Mouse (Mus musculus): ENCODE results near the gene 1700037H04Rik. TPM values are rescaled to one million over a fixed set of nuclear protein-coding genes. Genes with fewer than 3 reads are reported as not detected.

Gene 1700037H04Rik
- polyA plus RNA-seq, 1 experiment from 2014 or later = 73.0 TPM

- no peak for ATAC-seq (ENCODE audit: insufficient read depth, low FRiP score)
- H3K4me1 ChIP-seq (ENCODE audit: control insufficient read depth, insufficient read depth, low read length) = peaks cover 10% of the 10 kb centered on the region
- no peak overlapping the region for H3K27ac ChIP-seq (ENCODE audit: low read length)
- H3K9me3 ChIP-seq (replicated peaks; ENCODE audit: control insufficient read depth, low read length) = no peaks in the 10 kb centered on the region
- H3K9ac ChIP-seq (ENCODE audit: low read length) = no peak overlapping the region
- H3K4me3 ChIP-seq (replicated peaks; ENCODE audit: low read length) = no peak overlapping the region
- no peak overlapping the region for H3K4me2 ChIP-seq (ENCODE audit: low read depth, low read length)
- WGBS = 91% methylated on average over 7 of the region's 7 CpGs
- H3K36me3 ChIP-seq (ENCODE audit: control insufficient read depth, insufficient read depth, low read length) = no peaks in the 10 kb centered on the region
- H3K27me3 ChIP-seq (ENCODE audit: control insufficient read depth, insufficient read depth, low read length) = no peaks in the 10 kb centered on the region
These were observed 2.9 kb downstream of the 1700037H04Rik start for GRCm38 (mm10) chr2:131156987-131157386.

GRCm38 (mm10) chr2:131154036-131154435 is 5.8 kb downstream of the 1700037H04Rik start:
- H3K36me3 ChIP-seq (ENCODE audit: control insufficient read depth, insufficient read depth, low read length) = peaks cover 4% of the 10 kb centered on the region; the same call in 1 of the 2 replicates
- H3K9me3 ChIP-seq (replicated peaks; ENCODE audit: control insufficient read depth, low read length) = no peaks in the 10 kb centered on the region
- peaks cover 3% of the 10 kb centered on the region for H3K4me1 ChIP-seq (ENCODE audit: control insufficient read depth, insufficient read depth, low read length)
- H3K4me2 ChIP-seq (ENCODE audit: low read depth, low read length) = no peak overlapping the region
- no peak overlapping the region for H3K9ac ChIP-seq (ENCODE audit: low read length)
- no peak overlapping the region for H3K4me3 ChIP-seq (replicated peaks; ENCODE audit: low read length)
- WGBS = 92% methylated on average over 4 of the region's 4 CpGs
- H3K27me3 ChIP-seq (ENCODE audit: control insufficient read depth, insufficient read depth, low read length) = no peaks in the 10 kb centered on the region
- ATAC-seq (ENCODE audit: insufficient read depth, low FRiP score) = no peak
- no peak overlapping the region for H3K27ac ChIP-seq (ENCODE audit: low read length)

GRCm38 (mm10) chr2:131152166-131152730 is 7.6 kb downstream of the 1700037H04Rik start:
- Histone ChIP-seq H3K9me3 (replicated peaks; ENCODE audit: control insufficient read depth, low read length) (no peaks in the 10 kb centered on the region), H3K27me3 (ENCODE audit: control insufficient read depth, insufficient read depth, low read length) (no peaks in the 10 kb centered on the region), H3K4me3 (replicated peaks; ENCODE audit: low read length) (no peak overlapping the region), H3K27ac (ENCODE audit: low read length) (no peak overlapping the region), H3K9ac (ENCODE audit: low read length) (no peak overlapping the region), H3K4me2 (ENCODE audit: low read depth, low read length) (no peak overlapping the region), H3K36me3 (ENCODE audit: control insufficient read depth, insufficient read depth, low read length) (peaks cover 9% of the 10 kb centered on the region), H3K4me1 (ENCODE audit: control insufficient read depth, insufficient read depth, low read length) (no peaks in the 10 kb centered on the region)
- no peak for ATAC-seq (ENCODE audit: insufficient read depth, low FRiP score)
- 87% methylated on average over 7 of the region's 7 CpGs for WGBS

GRCm38 (mm10) chr2:131149254-131149578 is 10.7 kb downstream of the 1700037H04Rik start:
- Histone ChIP-seq H3K4me2 (ENCODE audit: low read depth, low read length) (no peak overlapping the region), H3K4me1 (ENCODE audit: control insufficient read depth, insufficient read depth, low read length) (no peaks in the 10 kb centered on the region), H3K9me3 (replicated peaks; ENCODE audit: control insufficient read depth, low read length) (no peaks in the 10 kb centered on the region), H3K27me3 (ENCODE audit: control insufficient read depth, insufficient read depth, low read length) (no peaks in the 10 kb centered on the region), H3K4me3 (replicated peaks; ENCODE audit: low read length) (no peak overlapping the region), H3K36me3 (ENCODE audit: control insufficient read depth, insufficient read depth, low read length) (peaks cover 24% of the 10 kb centered on the region), H3K27ac (ENCODE audit: low read length) (no peak overlapping the region), H3K9ac (ENCODE audit: low read length) (no peak overlapping the region)
- no peak for ATAC-seq (ENCODE audit: insufficient read depth, low FRiP score)
- 92% methylated on average over 3 of the region's 3 CpGs for WGBS

- Histone ChIP-seq H3K36me3 (ENCODE audit: control insufficient read depth, insufficient read depth, low read length) (peaks cover 25% of the 10 kb centered on the region), H3K4me3 (replicated peaks; ENCODE audit: low read length) (no peak overlapping the region), H3K9ac (ENCODE audit: low read length) (no peak overlapping the region), H3K27me3 (ENCODE audit: control insufficient read depth, insufficient read depth, low read length) (no peaks in the 10 kb centered on the region), H3K4me2 (ENCODE audit: low read depth, low read length) (no peak overlapping the region), H3K27ac (ENCODE audit: low read length) (no peak overlapping the region), H3K9me3 (replicated peaks; ENCODE audit: control insufficient read depth, low read length) (no peaks in the 10 kb centered on the region), H3K4me1 (ENCODE audit: control insufficient read depth, insufficient read depth, low read length) (no peaks in the 10 kb centered on the region)
- WGBS = 79% methylated on average over 8 of the region's 8 CpGs
- ATAC-seq (ENCODE audit: insufficient read depth, low FRiP score) = no peak
These were observed 11.3 kb downstream of the 1700037H04Rik start for GRCm38 (mm10) chr2:131148353-131149253.

- Histone ChIP-seq H3K27ac (ENCODE audit: low read length) (no peak overlapping the region), H3K4me3 (replicated peaks; ENCODE audit: low read length) (no peak overlapping the region), H3K27me3 (ENCODE audit: control insufficient read depth, insufficient read depth, low read length) (no peaks in the 10 kb centered on the region), H3K36me3 (ENCODE audit: control insufficient read depth, insufficient read depth, low read length) (peaks cover 25% of the 10 kb centered on the region), H3K9me3 (replicated peaks; ENCODE audit: control insufficient read depth, low read length) (no peaks in the 10 kb centered on the region), H3K4me2 (ENCODE audit: low read depth, low read length) (no peak overlapping the region), H3K9ac (ENCODE audit: low read length) (no peak overlapping the region), H3K4me1 (ENCODE audit: control insufficient read depth, insufficient read depth, low read length) (peaks cover 3% of the 10 kb centered on the region; the same call in 1 of the 2 replicates)
- 92% methylated on average over 8 of the region's 8 CpGs for WGBS
- ATAC-seq (ENCODE audit: insufficient read depth, low FRiP score) = no peak
These were observed 12.9 kb downstream of the 1700037H04Rik start for GRCm38 (mm10) chr2:131147043-131147365.

GRCm38 (mm10) chr2:131146193-131147042 is 13.5 kb downstream of the 1700037H04Rik start:
- H3K27me3 ChIP-seq (ENCODE audit: control insufficient read depth, insufficient read depth, low read length) = no peaks in the 10 kb centered on the region
- H3K4me1 ChIP-seq (ENCODE audit: control insufficient read depth, insufficient read depth, low read length) = peaks cover 3% of the 10 kb centered on the region; the same call in 1 of the 2 replicates
- no peak overlapping the region for H3K27ac ChIP-seq (ENCODE audit: low read length)
- WGBS = 80% methylated on average over 21 of the region's 21 CpGs
- no peak overlapping the region for H3K4me3 ChIP-seq (replicated peaks; ENCODE audit: low read length)
- no peak for ATAC-seq (ENCODE audit: insufficient read depth, low FRiP score)
- H3K9me3 ChIP-seq (replicated peaks; ENCODE audit: control insufficient read depth, low read length) = no peaks in the 10 kb centered on the region
- peaks cover 25% of the 10 kb centered on the region for H3K36me3 ChIP-seq (ENCODE audit: control insufficient read depth, insufficient read depth, low read length)
- H3K9ac ChIP-seq (ENCODE audit: low read length) = no peak overlapping the region
- H3K4me2 ChIP-seq (ENCODE audit: low read depth, low read length) = no peak overlapping the region

- Histone ChIP-seq H3K4me1 (ENCODE audit: control insufficient read depth, insufficient read depth, low read length) (peaks cover 5% of the 10 kb centered on the region; the same call in 1 of the 2 replicates), H3K36me3 (ENCODE audit: control insufficient read depth, insufficient read depth, low read length) (peaks cover 25% of the 10 kb centered on the region), H3K27me3 (ENCODE audit: control insufficient read depth, insufficient read depth, low read length) (no peaks in the 10 kb centered on the region), H3K9ac (ENCODE audit: low read length) (no peak overlapping the region), H3K27ac (ENCODE audit: low read length) (no peak overlapping the region), H3K9me3 (replicated peaks; ENCODE audit: control insufficient read depth, low read length) (no peaks in the 10 kb centered on the region), H3K4me3 (replicated peaks; ENCODE audit: low read length) (no peak overlapping the region), H3K4me2 (ENCODE audit: low read depth, low read length) (no peak overlapping the region)
- ATAC-seq (ENCODE audit: insufficient read depth, low FRiP score) = no peak
- WGBS = 77% methylated on average over 2 of the region's 2 CpGs
These were observed 14.3 kb downstream of the 1700037H04Rik start for GRCm38 (mm10) chr2:131145536-131145935.

GRCm38 (mm10) chr2:131145121-131145520 is 14.8 kb downstream of the 1700037H04Rik start:
- WGBS = 57% methylated on average over 13 of the region's 13 CpGs
- Histone ChIP-seq H3K27me3 (ENCODE audit: control insufficient read depth, insufficient read depth, low read length) (no peaks in the 10 kb centered on the region), H3K4me1 (ENCODE audit: control insufficient read depth, insufficient read depth, low read length) (peaks cover 5% of the 10 kb centered on the region; the same call in 1 of the 2 replicates), H3K9ac (ENCODE audit: low read length) (no peak overlapping the region), H3K27ac (ENCODE audit: low read length) (no peak overlapping the region), H3K9me3 (replicated peaks; ENCODE audit: control insufficient read depth, low read length) (no peaks in the 10 kb centered on the region), H3K4me3 (replicated peaks; ENCODE audit: low read length) (no peak overlapping the region), H3K36me3 (ENCODE audit: control insufficient read depth, insufficient read depth, low read length) (peaks cover 25% of the 10 kb centered on the region), H3K4me2 (ENCODE audit: low read depth, low read length) (no peak overlapping the region)
- no peak for ATAC-seq (ENCODE audit: insufficient read depth, low FRiP score)
